Mouse (Mus musculus) heart, embryonic 11.5 days (tissue): ENCODE measurements around the gene Aph1b. TPM values are rescaled to one million over a fixed set of nuclear protein-coding genes. Genes with fewer than 3 reads are reported as not detected.

ENCODE experiments used
- polyA plus RNA-seq: library from polyadenylated mRNA; unstranded; fragments of >200 nt; fragmentation: Nextera tagmentation; extraction: Ambion mirVana; gene quantifications from 2 replicates; pipeline ENCODE4 v1.2.1, GENCODE M21; 2014

Gene Aph1b
- polyA plus RNA-seq, 1 experiment from 2014 or later = 8.9 TPM

Other genes starting within 250 kb of the Aph1b start
- gene Usp3, start 202.3 kb downstream of the Aph1b start, polyA plus RNA-seq = 45.0 and 47.6 TPM in 2 replicates
- gene Car12, start 81.8 kb downstream of the Aph1b start, polyA plus RNA-seq = 0.28 and 0.30 TPM in 2 replicates
- gene Gm10647, start 1.5 kb upstream of the Aph1b start, polyA plus RNA-seq = 0.60 and 0.83 TPM in 2 replicates
- 0.34 and 1.1 TPM in 2 replicates for gene Aph1c, start 39.2 kb upstream of the Aph1b start, polyA plus RNA-seq
- 23.6 and 24.4 TPM in 2 replicates for gene Rab8b, start 124.2 kb upstream of the Aph1b start, polyA plus RNA-seq
- 614 and 628 TPM in 2 replicates for gene Rps27l, start 150.6 kb upstream of the Aph1b start, polyA plus RNA-seq
- gene Lactb, start 180.0 kb upstream of the Aph1b start, polyA plus RNA-seq = 12.2 and 12.3 TPM in 2 replicates